Mouse (Mus musculus): Measurements from ENCODE around the gene Preb. TPM values are rescaled to one million over a fixed set of nuclear protein-coding genes. Genes with fewer than 3 reads are reported as not detected.

The Preb gene
- polyA plus RNA-seq, 1 experiment from 2014 or later, result 91.0 TPM

DNA sequence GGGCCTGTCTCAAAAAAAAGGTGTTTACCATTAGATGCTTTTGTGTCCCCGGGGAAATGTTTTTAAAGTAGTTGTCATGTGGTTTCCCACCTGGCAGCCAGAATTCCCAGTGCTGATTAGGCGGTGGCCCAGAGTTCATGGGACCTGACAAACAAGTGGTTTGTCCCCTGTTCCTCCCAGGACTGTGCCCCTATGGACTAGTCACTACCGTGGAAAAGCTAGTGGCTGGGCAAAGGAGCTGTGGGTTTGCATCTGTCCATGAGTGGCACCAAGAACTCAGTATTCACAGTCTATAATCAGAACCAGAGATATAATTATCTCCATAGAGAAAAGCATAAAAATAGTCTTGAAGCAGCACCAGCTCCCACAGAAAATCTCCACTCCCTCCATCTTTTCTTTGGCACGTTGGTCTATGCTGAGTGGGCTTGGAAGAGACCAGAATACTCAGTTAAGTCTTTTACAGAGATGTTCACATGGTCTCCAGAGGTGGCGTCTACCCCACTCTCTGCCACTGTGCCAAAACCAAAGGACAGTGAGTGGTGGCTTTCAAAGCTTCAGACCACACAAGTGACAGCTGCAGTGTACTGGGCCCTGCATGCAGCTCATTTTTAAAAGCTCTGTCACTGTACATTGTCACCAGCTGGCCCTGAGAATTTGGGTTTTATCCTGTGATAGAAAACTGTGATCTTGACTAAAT, 33.0 kb upstream of the Preb start:
- Histone ChIP-seq H3K27me3 (ENCODE audit: control insufficient read depth, insufficient read depth, low read length) (no peaks in the 10 kb centered on the region), H3K27ac (ENCODE audit: low read depth, low read length) (no peak overlapping the region), H3K9ac (ENCODE audit: low read length) (no peak overlapping the region), H3K4me2 (no peak overlapping the region), H3K4me1 (ENCODE audit: control insufficient read depth, insufficient read depth, low read length) (no peaks in the 10 kb centered on the region), H3K4me3 (ENCODE audit: low read depth, low read length) (no peak overlapping the region), H3K36me3 (ENCODE audit: control insufficient read depth, insufficient read depth, low read length) (no peaks in the 10 kb centered on the region), H3K9me3 (ENCODE audit: control insufficient read depth, low read length) (no peaks in the 10 kb centered on the region)
- 82% methylated on average over 5 of the region's 5 CpGs for WGBS
- DNase-seq (ENCODE audit: low spot score, missing footprints), result no peak
- ATAC-seq (ENCODE audit: low FRiP score), result no peak

- Histone ChIP-seq H3K36me3 (ENCODE audit: control insufficient read depth, insufficient read depth, low read length) (no peaks in the 10 kb centered on the region), H3K9me3 (ENCODE audit: control insufficient read depth, low read length) (no peaks in the 10 kb centered on the region), H3K4me2 (no peak overlapping the region), H3K4me1 (ENCODE audit: control insufficient read depth, insufficient read depth, low read length) (no peaks in the 10 kb centered on the region), H3K4me3 (ENCODE audit: low read depth, low read length) (no peak overlapping the region), H3K27ac (ENCODE audit: low read depth, low read length) (no peak overlapping the region), H3K27me3 (ENCODE audit: control insufficient read depth, insufficient read depth, low read length) (no peaks in the 10 kb centered on the region), H3K9ac (ENCODE audit: low read length) (no peak overlapping the region)
- 21% methylated on average over 2 of the region's 2 CpGs for WGBS
- DNase-seq (ENCODE audit: low spot score, missing footprints) (peak; percentile 84), ATAC-seq (ENCODE audit: low FRiP score) (no peak)
These were observed 22.2 kb upstream of the Preb start for GRCm38 (mm10) chr5:30982357-30982756.

GRCm38 (mm10) chr5:30974870-30975656, 14.9 kb upstream of the Preb start:
- Histone ChIP-seq H3K9me3 (ENCODE audit: control insufficient read depth, low read length) (no peaks in the 10 kb centered on the region), H3K27ac (ENCODE audit: low read depth, low read length) (no peak overlapping the region), H3K4me3 (ENCODE audit: low read depth, low read length) (no peak overlapping the region), H3K27me3 (ENCODE audit: control insufficient read depth, insufficient read depth, low read length) (no peaks in the 10 kb centered on the region), H3K4me1 (ENCODE audit: control insufficient read depth, insufficient read depth, low read length) (no peaks in the 10 kb centered on the region), H3K36me3 (ENCODE audit: control insufficient read depth, insufficient read depth, low read length) (no peaks in the 10 kb centered on the region), H3K9ac (ENCODE audit: low read length) (no peak overlapping the region), H3K4me2 (no peak overlapping the region)
- DNase-seq (ENCODE audit: low spot score, missing footprints) (no peak), ATAC-seq (ENCODE audit: low FRiP score) (no peak)
- 78% methylated on average over 9 of the region's 9 CpGs for WGBS

- no peak overlapping the region for H3K4me2 ChIP-seq
- no peak overlapping the region for H3K27ac ChIP-seq (ENCODE audit: low read depth, low read length)
- no peaks in the 10 kb centered on the region for H3K9me3 ChIP-seq (ENCODE audit: control insufficient read depth, low read length)
- H3K27me3 ChIP-seq (ENCODE audit: control insufficient read depth, insufficient read depth, low read length), result no peaks in the 10 kb centered on the region
- no peak overlapping the region for H3K9ac ChIP-seq (ENCODE audit: low read length)
- H3K36me3 ChIP-seq (ENCODE audit: control insufficient read depth, insufficient read depth, low read length), result no peaks in the 10 kb centered on the region
- ATAC-seq (ENCODE audit: low FRiP score) (no peak), DNase-seq (ENCODE audit: low spot score, missing footprints) (no peak)
- no peak overlapping the region for H3K4me3 ChIP-seq (ENCODE audit: low read depth, low read length)
- H3K4me1 ChIP-seq (ENCODE audit: control insufficient read depth, insufficient read depth, low read length), result no peaks in the 10 kb centered on the region
- 79% methylated on average over 2 of the region's 2 CpGs for WGBS
These were observed 9.3 kb upstream of the Preb start for GRCm38 (mm10) chr5:30969440-30969839.

DNA sequence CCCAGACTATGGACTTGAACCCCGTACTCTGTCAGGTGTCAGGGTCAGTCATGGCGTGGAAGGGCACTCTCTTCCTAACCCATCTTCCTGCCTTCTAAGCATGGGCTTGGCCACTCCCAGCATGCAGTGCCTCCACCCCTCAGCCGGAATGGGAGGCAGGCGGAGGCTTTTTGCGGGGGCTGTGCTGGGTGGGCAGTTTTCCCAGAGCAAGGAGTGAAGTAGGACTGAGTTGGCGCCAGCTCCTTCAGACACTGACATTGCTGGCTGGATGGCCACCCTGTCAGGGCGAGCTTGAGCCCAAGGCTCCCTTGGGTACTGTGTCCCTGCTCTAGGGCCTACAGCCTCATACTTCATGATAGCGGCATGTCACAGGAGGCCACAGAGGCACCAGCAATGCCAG, 8.3 kb upstream of the Preb start, which contains the start of gene Tcf23:
Gene Tcf23, plus strand, starts transcription at position 247 of the 400 bp plus-strand sequence.
- DNase-seq (ENCODE audit: low spot score, missing footprints) (no peak), ATAC-seq (ENCODE audit: low FRiP score) (no peak)
- no peak within 1 kb of the TSS for H3K4me3 ChIP-seq (ENCODE audit: low read depth, low read length)
- 78% methylated on average over 8 of the region's 8 CpGs for WGBS
- H3K36me3 ChIP-seq (ENCODE audit: control insufficient read depth, insufficient read depth, low read length), result no peaks in the 10 kb centered on the region
- no peak within 1 kb of the TSS for H3K9ac ChIP-seq (ENCODE audit: low read length)
- no peak within 1 kb of the TSS for H3K4me2 ChIP-seq
- no peaks in the 10 kb centered on the region for H3K27me3 ChIP-seq (ENCODE audit: control insufficient read depth, insufficient read depth, low read length)
- H3K9me3 ChIP-seq (ENCODE audit: control insufficient read depth, low read length), result no peaks in the 10 kb centered on the region
- no peaks in the 10 kb centered on the region for H3K4me1 ChIP-seq (ENCODE audit: control insufficient read depth, insufficient read depth, low read length)
- H3K27ac ChIP-seq (ENCODE audit: low read depth, low read length), result no peak within 1 kb of the TSS

DNA sequence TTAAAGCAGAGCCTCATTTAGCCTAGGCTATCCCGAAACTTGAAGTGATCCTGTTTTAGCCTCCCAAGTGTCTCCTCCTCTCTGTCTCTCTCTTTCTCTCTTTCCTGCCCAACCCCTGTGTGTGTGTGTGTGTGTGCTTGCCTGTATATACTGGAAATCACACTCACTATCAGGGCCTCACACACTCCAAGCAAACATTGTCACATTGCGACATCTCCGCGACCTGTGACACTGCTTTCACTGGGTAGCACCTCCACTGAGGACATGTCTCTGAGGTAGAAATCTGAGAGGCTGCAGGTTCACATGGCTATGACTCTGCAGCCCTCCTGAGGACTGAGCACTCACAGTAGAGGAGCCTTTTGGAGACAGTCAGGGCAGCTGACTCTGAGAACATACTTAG, 6.0 kb upstream of the Preb start:
- Histone ChIP-seq H3K4me1 (ENCODE audit: control insufficient read depth, insufficient read depth, low read length) (no peaks in the 10 kb centered on the region), H3K9ac (ENCODE audit: low read length) (no peak overlapping the region), H3K27ac (ENCODE audit: low read depth, low read length) (no peak overlapping the region), H3K9me3 (ENCODE audit: control insufficient read depth, low read length) (no peaks in the 10 kb centered on the region), H3K4me2 (no peak overlapping the region), H3K36me3 (ENCODE audit: control insufficient read depth, insufficient read depth, low read length) (no peaks in the 10 kb centered on the region), H3K27me3 (ENCODE audit: control insufficient read depth, insufficient read depth, low read length) (no peaks in the 10 kb centered on the region), H3K4me3 (ENCODE audit: low read depth, low read length) (no peak overlapping the region)
- DNase-seq (ENCODE audit: low spot score, missing footprints) (no peak), ATAC-seq (ENCODE audit: low FRiP score) (no peak)
- WGBS, result 86% methylated on average over 4 of the region's 4 CpGs

DNA sequence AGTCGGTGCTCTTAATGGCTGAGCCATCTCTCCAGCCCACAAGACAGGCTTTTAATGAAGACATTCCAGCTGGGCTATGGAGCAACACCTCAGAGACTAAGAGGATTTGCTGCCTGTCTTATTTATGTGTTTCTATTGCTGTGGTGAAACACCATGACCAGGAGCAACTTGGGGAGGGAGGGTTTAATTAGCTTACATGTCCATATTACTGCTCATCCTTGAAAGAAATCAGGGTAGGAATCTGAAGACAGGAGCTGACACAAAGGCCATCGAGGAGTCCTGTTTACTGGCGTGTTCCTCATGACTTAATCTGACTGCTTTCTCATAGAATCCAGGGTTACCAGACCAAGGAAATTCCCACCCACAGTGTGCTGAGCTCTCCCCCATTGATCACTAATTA, 3.8 kb upstream of the Preb start:
- DNase-seq (ENCODE audit: low spot score, missing footprints) (no peak), ATAC-seq (ENCODE audit: low FRiP score) (no peak)
- Histone ChIP-seq H3K9me3 (ENCODE audit: control insufficient read depth, low read length) (no peaks in the 10 kb centered on the region), H3K4me3 (ENCODE audit: low read depth, low read length) (no peak overlapping the region), H3K27me3 (ENCODE audit: control insufficient read depth, insufficient read depth, low read length) (no peaks in the 10 kb centered on the region), H3K4me2 (no peak overlapping the region), H3K36me3 (ENCODE audit: control insufficient read depth, insufficient read depth, low read length) (no peaks in the 10 kb centered on the region), H3K9ac (ENCODE audit: low read length) (no peak overlapping the region), H3K4me1 (ENCODE audit: control insufficient read depth, insufficient read depth, low read length) (peaks cover 6% of the 10 kb centered on the region), H3K27ac (ENCODE audit: low read depth, low read length) (no peak overlapping the region)
- WGBS, result 35% methylated on average over 3 of the region's 3 CpGs

GRCm38 (mm10) chr5:30961545-30962505, 1.7 kb upstream of the Preb start:
- H3K9ac ChIP-seq (ENCODE audit: low read length), result no peak overlapping the region

More at GRCm38 (mm10) chr5:30961545-30962505, 1.7 kb upstream of the Preb start:
- no peak overlapping the region for H3K4me2 ChIP-seq
- no peak for ATAC-seq (ENCODE audit: low FRiP score)
- H3K36me3 ChIP-seq (ENCODE audit: control insufficient read depth, insufficient read depth, low read length), result peaks cover 9% of the 10 kb centered on the region
- no peaks in the 10 kb centered on the region for H3K9me3 ChIP-seq (ENCODE audit: control insufficient read depth, low read length)
- H3K4me1 ChIP-seq (ENCODE audit: control insufficient read depth, insufficient read depth, low read length), result peaks cover 19% of the 10 kb centered on the region
- no peak overlapping the region for H3K4me3 ChIP-seq (ENCODE audit: low read depth, low read length)
- H3K27ac ChIP-seq (ENCODE audit: low read depth, low read length), result no peak overlapping the region
- WGBS, result 83% methylated on average over 10 of the region's 10 CpGs
- DNase-seq (ENCODE audit: low spot score, missing footprints), result no peak
- H3K27me3 ChIP-seq (ENCODE audit: control insufficient read depth, insufficient read depth, low read length), result no peaks in the 10 kb centered on the region

All from midbrain, embryonic 11.5 days (tissue).